Mouse (Mus musculus): ENCODE data around the gene Lsm12.
A peak's percentile ranks its signal among the peaks of the same experiment; 100 is the strongest.

Lsm12 gene

DNA sequence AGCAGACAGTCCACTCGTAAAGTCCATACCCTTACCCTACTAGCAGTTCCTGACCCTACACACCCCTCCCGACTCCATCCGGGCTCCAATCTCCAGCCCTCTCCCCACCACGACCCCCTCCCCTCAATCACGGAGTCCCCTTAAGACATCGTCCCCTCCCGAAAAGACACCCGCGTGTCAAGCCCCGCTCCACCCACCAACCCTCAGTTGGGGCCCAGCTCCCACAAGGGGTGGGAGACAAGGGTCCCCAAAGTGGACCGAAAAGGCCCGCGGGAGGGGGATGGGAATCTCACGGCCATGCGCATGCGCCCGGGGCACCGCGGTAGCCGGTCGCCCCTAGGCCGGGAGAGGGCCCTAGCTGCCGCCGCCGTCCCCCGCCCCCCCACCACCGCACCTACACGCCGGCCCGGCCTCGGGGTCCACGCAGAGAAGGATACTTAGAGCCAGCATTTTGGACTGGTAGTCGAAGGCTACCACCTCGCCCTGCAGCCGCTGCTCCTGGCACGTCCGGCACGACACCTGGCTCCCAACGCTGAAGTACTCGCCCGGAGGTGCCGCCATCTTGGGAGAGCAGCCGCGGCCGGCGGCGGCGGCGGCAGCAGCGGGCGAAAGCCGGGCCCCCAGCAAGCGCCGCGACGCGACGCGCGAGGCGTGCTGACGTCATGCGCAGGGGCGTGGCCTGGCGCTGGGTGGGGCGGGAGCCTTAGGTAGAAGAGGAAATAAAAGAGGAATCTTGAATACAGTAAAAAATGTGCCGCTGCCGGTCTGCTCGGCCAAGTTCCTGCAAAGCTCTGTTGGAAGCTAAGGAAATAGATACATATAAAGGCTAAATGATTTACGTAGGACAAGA lies at the start of gene Lsm12:
Gene Lsm12 (minus strand): TSS at position 651 of the 850 bp plus-strand sequence.
- DNase-seq (ENCODE audit: low spot score in 2 of 2): peak; percentile 93 to 96

- DNase-seq (ENCODE audit: low spot score in 2 of 2): peak; percentile 99
These were observed 45.1 kb upstream of the Lsm12 start, which contains the start of gene Hdac5 for GRCm38 (mm10) chr11:102230006-102230741. Gene Hdac5, minus strand, starts transcription at chr11:102230166.

GRCm38 (mm10) chr11:102229331-102229953 lies 44.3 kb upstream of the Lsm12 start:
- peak in 1 of 2 experiments; percentile 48 for DNase-seq (ENCODE audit: low spot score in 2 of 2)

GRCm38 (mm10) chr11:102228646-102229268 lies 43.7 kb upstream of the Lsm12 start:
- DNase-seq (ENCODE audit: low spot score in 2 of 2): no peak

DNA sequence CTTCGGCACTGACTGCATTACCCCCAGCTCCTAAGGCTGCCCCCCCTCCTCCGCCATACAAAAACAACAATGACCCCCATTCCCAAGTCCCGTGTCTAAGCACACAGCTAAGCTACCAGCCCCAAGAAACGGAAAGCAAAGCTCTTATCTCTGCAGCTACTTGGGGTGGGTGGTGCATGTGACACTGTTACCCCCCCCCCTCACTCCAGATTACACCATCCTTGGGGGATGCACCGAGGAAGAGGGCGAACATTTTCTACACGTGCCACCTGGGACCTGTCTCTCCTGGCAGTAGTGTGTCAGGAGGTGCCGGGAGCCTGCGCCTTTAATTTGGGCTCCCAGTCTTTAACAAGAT lies 43.1 kb upstream of the Lsm12 start:
- DNase-seq (ENCODE audit: low spot score in 2 of 2): no peak

DNA sequence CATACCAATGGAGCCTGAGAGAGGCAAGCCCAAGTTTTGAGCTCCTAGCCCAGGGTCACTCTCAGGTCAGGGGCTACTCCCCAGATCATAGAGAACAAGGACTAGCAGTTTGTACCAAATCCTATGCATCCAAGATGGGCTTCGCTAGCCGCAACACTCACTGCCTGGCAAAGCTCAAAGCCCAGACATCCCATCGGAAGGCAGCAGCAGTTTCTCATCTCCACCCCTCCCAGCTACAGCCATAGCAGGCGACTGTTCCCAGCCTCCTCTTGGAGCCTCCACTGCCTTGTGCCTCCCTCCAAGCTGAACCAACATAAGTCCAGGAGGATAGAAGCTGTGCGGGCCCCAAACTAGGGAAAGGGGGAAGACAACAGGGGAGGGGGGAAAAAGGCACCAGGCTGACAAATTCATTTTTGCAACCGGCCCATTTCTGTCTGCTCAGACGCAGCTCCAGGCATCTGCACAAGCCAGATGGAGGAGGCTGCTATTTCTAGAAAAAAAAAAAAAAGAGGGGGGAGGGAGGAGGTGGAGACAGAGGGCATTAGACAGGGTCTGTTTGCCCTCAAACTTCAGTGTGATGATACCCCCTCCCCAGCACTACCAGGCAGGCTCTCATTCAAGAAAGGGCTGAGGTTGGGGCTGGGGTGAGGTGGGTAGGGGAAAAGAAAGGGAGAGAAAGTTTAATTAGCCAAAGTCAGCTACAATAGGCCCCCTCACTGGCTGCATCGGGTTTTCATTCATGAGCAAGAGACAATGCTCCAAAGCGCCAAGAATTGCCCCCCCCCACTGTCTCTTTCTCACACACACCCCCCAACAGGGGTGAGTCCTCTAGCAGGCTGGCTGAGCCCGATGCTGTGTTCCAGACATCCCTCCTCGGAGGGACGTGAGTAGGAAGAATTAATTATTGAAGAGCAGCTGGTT lies 42.4 kb upstream of the Lsm12 start:
- peak in 1 of 2 experiments; percentile 51 for DNase-seq (ENCODE audit: low spot score in 2 of 2)

GRCm38 (mm10) chr11:102226067-102226978 lies 41.2 kb upstream of the Lsm12 start:
- DNase-seq (ENCODE audit: low spot score in 2 of 2): peak in 1 of 2 experiments; percentile 33

- DNase-seq (ENCODE audit: low spot score in 2 of 2): no peak
These were observed 40.1 kb upstream of the Lsm12 start for GRCm38 (mm10) chr11:102225221-102225620.

- DNase-seq (ENCODE audit: low spot score in 2 of 2): peak in 1 of 2 experiments; percentile 32
These were observed 39.6 kb upstream of the Lsm12 start for GRCm38 (mm10) chr11:102224686-102225085.

- peak; percentile 62 to 75 for DNase-seq (ENCODE audit: low spot score in 2 of 2)
These were observed 38.1 kb upstream of the Lsm12 start for GRCm38 (mm10) chr11:102223166-102223565.

GRCm38 (mm10) chr11:102221954-102222351 lies 36.9 kb upstream of the Lsm12 start:
- peak; percentile 54 to 58 for DNase-seq (ENCODE audit: low spot score in 2 of 2)

DNA sequence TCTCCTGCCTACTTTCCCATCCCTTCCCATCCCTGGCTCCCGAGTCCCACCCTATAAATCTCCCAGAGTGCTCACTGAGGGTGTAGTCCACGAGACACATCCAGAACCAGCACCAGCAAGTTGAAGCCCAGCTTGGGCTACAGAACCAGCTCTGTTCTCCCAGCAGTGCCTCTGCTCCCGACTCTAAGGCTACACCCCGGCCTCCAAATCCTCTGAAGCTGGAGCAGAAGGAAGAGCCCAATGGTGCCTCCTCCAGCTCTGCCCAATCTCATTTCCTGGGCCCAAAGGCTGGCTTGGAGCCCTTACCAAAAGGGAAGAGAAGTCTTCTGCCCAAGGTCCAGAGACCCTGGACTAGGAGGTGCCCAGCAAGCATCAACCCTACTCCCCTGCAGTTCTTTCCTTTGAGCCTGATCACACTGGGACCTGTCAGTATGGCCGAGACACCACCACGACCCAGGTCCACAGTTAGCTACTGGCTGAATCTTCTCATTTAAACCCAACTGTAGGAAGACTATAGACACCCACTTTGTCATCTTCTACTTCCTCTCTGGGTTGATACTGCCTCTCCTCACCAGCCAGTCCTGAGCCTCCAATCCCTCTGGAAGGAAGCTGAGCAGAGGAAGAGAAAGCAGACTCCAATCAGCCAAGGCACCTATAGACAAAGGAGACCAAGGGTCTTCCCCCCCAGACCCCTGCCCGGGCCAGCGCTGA lies 36.3 kb upstream of the Lsm12 start:
- DNase-seq (ENCODE audit: low spot score in 2 of 2): no peak

DNA sequence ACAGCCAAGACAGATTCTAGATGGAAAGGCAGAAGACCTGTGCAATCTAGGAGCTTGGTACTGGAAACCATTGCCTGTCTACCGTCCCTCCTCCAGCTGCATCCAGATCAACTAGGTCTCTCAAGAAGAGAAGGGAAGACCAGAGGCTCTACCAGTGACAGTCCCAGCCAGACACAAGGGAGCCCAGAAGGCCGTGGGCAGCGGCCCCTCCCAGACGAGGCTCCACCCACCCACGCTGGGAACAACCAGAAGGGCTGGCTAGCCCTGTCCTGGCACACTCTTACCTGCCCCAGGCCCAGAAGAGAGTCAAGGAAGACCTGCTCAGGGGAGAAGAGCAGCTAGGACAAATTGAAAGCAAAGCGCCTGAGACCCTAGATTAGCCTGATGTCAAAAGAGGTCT lies 35.4 kb upstream of the Lsm12 start:
- DNase-seq (ENCODE audit: low spot score in 2 of 2): peak; percentile 34 to 38

DNA sequence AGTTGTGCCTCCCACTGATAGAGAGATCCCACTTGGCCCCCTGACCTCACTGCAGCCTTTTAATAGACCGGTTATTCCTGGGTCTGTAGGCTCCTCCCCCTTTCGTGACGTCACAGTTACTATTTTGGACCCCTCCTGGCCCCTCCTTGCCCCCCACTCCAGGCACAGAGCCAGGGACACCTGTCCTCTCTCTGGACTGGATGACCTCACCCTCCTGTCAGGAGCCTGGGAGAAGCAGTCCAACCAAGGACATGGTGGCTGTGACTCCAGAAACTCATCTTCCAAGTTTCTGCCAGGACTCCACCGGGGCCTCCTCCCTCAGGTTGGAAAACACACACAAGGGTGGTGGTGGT lies 34.9 kb upstream of the Lsm12 start:
- DNase-seq (ENCODE audit: low spot score in 2 of 2): peak; percentile 54 to 59

GRCm38 (mm10) chr11:102219247-102219993 lies 34.3 kb upstream of the Lsm12 start:
- DNase-seq (ENCODE audit: low spot score in 2 of 2): peak in 1 of 2 experiments; percentile 57

DNA sequence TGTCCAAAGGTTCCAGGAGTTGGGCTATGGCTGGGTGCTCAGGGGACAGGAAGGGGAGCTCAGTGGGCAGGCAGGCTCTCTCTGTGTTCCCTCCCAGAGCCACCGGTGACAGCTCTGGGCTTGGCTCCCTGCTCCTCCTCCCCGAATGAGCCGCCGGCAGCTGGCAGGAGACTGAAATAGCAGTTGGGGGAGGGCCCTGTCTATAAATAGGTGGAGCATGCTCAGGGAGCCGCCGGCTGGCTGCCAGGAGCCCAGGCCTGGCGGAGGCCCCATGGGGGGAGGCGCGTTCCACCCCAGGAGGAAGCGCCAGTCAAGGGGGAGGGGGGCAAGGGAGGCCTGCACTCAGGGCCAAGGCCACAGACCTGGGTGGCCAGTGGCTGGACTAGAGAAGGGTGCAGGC lies 33.7 kb upstream of the Lsm12 start:
- peak; percentile 97 for DNase-seq (ENCODE audit: low spot score in 2 of 2)

DNA sequence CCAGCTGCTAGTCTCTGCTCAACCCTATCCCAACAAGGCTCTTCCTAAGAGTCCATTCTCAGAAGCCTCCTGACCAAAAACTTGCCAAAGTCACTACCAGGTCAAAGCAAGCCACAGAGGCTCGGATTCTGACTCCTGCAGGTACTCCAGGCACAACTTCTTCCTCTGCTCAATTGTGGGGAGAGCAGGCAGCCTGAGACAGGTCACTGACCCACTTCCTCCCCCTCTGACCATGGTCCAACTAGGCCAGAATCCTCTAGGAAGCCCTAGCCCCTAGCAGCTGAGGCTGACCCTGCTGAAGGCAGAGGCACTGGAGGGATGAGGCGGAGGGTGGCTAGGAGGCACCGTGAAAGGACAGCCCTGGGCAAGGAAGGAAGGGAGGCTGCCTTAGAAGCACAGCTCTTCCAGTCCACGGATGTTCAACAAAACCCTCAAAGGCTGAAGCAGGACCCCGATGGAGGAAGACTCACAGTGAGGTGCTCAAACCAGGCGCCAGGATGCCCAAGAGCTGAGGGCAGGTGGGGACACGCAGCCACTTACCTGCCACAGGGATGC lies 32.9 kb upstream of the Lsm12 start:
- DNase-seq (ENCODE audit: low spot score in 2 of 2): peak; percentile 32 to 36

- peak; percentile 61 to 62 for DNase-seq (ENCODE audit: low spot score in 2 of 2)
These were observed 32.3 kb upstream of the Lsm12 start for GRCm38 (mm10) chr11:102217396-102217795.
